Mouse (Mus musculus): Measurements from ENCODE around the gene Heyl. TPM values are rescaled to one million over a fixed set of nuclear protein-coding genes. Genes with fewer than 3 reads are reported as not detected.

Heyl gene
- polyA plus RNA-seq, 1 experiment: not detected

- Histone ChIP-seq H3K27me3 (ENCODE audit: control insufficient read depth, insufficient read depth, low read length, poor library complexity, severe bottlenecking) (no peaks in the 10 kb centered on the region), H3K36me3 (ENCODE audit: control insufficient read depth, insufficient read depth, low read length, poor library complexity, severe bottlenecking) (no peaks in the 10 kb centered on the region), H3K27ac (ENCODE audit: insufficient read depth, low read length) (no peak overlapping the region), H3K9me3 (replicated peaks; ENCODE audit: control insufficient read depth, insufficient read depth, low read length, poor library complexity, severe bottlenecking) (no peaks in the 10 kb centered on the region), H3K4me3 (ENCODE audit: low read depth, low read length) (no peak overlapping the region), H3K4me1 (ENCODE audit: control insufficient read depth, insufficient read depth, low read length) (no peaks in the 10 kb centered on the region), H3K9ac (ENCODE audit: low read depth, poor library complexity, severe bottlenecking) (no peak overlapping the region)
- no peak for TF ChIP-seq POLR2A (IDR thresholded peaks at IDR 0.05; ENCODE audit: insufficient read depth, low read length)
- TF ChIP-seq CTCF (IDR thresholded peaks at IDR 0.05; ENCODE audit: low read depth, low read length): no peak
- no peak for TF ChIP-seq EP300 (IDR thresholded peaks at IDR 0.05; ENCODE audit: insufficient read depth, low read depth, low read length)
Observed at GRCm38 (mm10) chr4:123247147-123247880, 14.0 kb downstream of the Heyl start.

DNA sequence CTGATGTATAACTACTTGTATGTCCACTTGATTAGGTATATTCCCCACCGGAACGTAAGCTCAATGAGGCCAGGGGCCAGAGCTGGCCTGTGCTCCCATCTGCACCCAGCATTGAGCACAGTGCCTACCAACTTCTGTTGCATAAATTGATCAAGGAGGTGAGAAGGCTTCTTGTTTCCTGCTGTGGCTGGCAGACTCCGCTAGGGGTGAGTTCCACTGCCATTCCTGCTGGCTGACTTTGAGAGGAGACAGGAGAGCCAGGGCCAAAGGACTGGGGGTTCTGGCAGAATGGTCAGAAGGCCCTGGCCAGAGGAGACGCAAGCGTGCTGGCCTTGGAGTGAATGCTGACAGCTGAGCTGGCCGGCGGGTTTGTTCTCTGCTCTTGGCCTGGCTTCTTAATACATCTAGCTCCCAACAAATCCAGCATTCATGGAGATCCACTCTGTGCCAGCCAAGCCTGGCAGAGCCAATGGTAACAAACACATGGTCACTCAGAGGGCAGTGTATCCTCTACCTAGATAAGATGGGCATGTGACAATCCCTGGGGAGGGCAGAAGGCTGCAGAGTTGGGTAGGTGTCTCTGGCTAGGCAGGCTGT is 15.7 kb downstream of the Heyl start:
- Histone ChIP-seq H3K27ac (ENCODE audit: insufficient read depth, low read length) (no peak overlapping the region), H3K27me3 (ENCODE audit: control insufficient read depth, insufficient read depth, low read length, poor library complexity, severe bottlenecking) (no peaks in the 10 kb centered on the region), H3K9me3 (replicated peaks; ENCODE audit: control insufficient read depth, insufficient read depth, low read length, poor library complexity, severe bottlenecking) (no peaks in the 10 kb centered on the region), H3K36me3 (ENCODE audit: control insufficient read depth, insufficient read depth, low read length, poor library complexity, severe bottlenecking) (no peaks in the 10 kb centered on the region), H3K9ac (ENCODE audit: low read depth, poor library complexity, severe bottlenecking) (no peak overlapping the region), H3K4me3 (ENCODE audit: low read depth, low read length) (no peak overlapping the region), H3K4me1 (ENCODE audit: control insufficient read depth, insufficient read depth, low read length) (no peaks in the 10 kb centered on the region)
- no peak for TF ChIP-seq POLR2A (IDR thresholded peaks at IDR 0.05; ENCODE audit: insufficient read depth, low read length)
- TF ChIP-seq CTCF (IDR thresholded peaks at IDR 0.05; ENCODE audit: low read depth, low read length): no peak
- no peak for TF ChIP-seq EP300 (IDR thresholded peaks at IDR 0.05; ENCODE audit: insufficient read depth, low read depth, low read length)

DNA sequence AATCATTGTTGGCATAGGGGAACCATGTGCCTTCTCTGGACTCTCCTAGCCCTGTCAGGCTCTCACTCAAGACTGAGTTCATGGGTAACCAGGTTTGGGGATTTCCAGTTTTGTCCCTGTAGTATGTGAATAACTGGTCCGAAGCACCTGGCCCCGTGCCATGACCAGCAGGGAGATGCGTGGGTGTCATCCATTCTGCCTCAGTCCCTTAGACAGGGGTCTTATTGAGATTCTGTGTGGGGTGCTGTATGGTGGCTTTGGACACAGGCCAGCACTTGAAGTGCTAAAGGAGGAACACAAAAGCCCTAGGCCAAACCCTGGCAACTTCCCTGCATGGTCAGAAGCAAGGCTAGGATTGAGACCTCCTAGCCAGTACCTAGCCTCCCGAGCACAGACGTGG is 18.9 kb downstream of the Heyl start:
- Histone ChIP-seq H3K27me3 (ENCODE audit: control insufficient read depth, insufficient read depth, low read length, poor library complexity, severe bottlenecking) (no peaks in the 10 kb centered on the region), H3K4me1 (ENCODE audit: control insufficient read depth, insufficient read depth, low read length) (no peaks in the 10 kb centered on the region), H3K9me3 (replicated peaks; ENCODE audit: control insufficient read depth, insufficient read depth, low read length, poor library complexity, severe bottlenecking) (no peaks in the 10 kb centered on the region), H3K36me3 (ENCODE audit: control insufficient read depth, insufficient read depth, low read length, poor library complexity, severe bottlenecking) (no peaks in the 10 kb centered on the region), H3K9ac (ENCODE audit: low read depth, poor library complexity, severe bottlenecking) (no peak overlapping the region), H3K4me3 (ENCODE audit: low read depth, low read length) (no peak overlapping the region), H3K27ac (ENCODE audit: insufficient read depth, low read length) (no peak overlapping the region)
- TF ChIP-seq POLR2A (IDR thresholded peaks at IDR 0.05; ENCODE audit: insufficient read depth, low read length) (no peak), EP300 (IDR thresholded peaks at IDR 0.05; ENCODE audit: insufficient read depth, low read depth, low read length) (no peak), CTCF (IDR thresholded peaks at IDR 0.05; ENCODE audit: low read depth, low read length) (no peak)

GRCm38 (mm10) chr4:123254617-123255016 is 21.3 kb downstream of the Heyl start:
- Histone ChIP-seq H3K9ac (ENCODE audit: low read depth, poor library complexity, severe bottlenecking) (no peak overlapping the region), H3K36me3 (ENCODE audit: control insufficient read depth, insufficient read depth, low read length, poor library complexity, severe bottlenecking) (no peaks in the 10 kb centered on the region), H3K27ac (ENCODE audit: insufficient read depth, low read length) (no peak overlapping the region), H3K4me1 (ENCODE audit: control insufficient read depth, insufficient read depth, low read length) (no peaks in the 10 kb centered on the region), H3K27me3 (ENCODE audit: control insufficient read depth, insufficient read depth, low read length, poor library complexity, severe bottlenecking) (no peaks in the 10 kb centered on the region), H3K9me3 (replicated peaks; ENCODE audit: control insufficient read depth, insufficient read depth, low read length, poor library complexity, severe bottlenecking) (no peaks in the 10 kb centered on the region), H3K4me3 (ENCODE audit: low read depth, low read length) (no peak overlapping the region)
- TF ChIP-seq POLR2A (IDR thresholded peaks at IDR 0.05; ENCODE audit: insufficient read depth, low read length) (no peak), EP300 (IDR thresholded peaks at IDR 0.05; ENCODE audit: insufficient read depth, low read depth, low read length) (no peak), CTCF (IDR thresholded peaks at IDR 0.05; ENCODE audit: low read depth, low read length) (peak; percentile 7)

GRCm38 (mm10) chr4:123260071-123260746 is 26.9 kb downstream of the Heyl start:
- Histone ChIP-seq H3K4me3 (ENCODE audit: low read depth, low read length) (no peak overlapping the region), H3K27ac (ENCODE audit: insufficient read depth, low read length) (no peak overlapping the region), H3K9me3 (replicated peaks; ENCODE audit: control insufficient read depth, insufficient read depth, low read length, poor library complexity, severe bottlenecking) (no peaks in the 10 kb centered on the region), H3K9ac (ENCODE audit: low read depth, poor library complexity, severe bottlenecking) (no peak overlapping the region), H3K4me1 (ENCODE audit: control insufficient read depth, insufficient read depth, low read length) (no peaks in the 10 kb centered on the region), H3K36me3 (ENCODE audit: control insufficient read depth, insufficient read depth, low read length, poor library complexity, severe bottlenecking) (no peaks in the 10 kb centered on the region), H3K27me3 (ENCODE audit: control insufficient read depth, insufficient read depth, low read length, poor library complexity, severe bottlenecking) (no peaks in the 10 kb centered on the region)
- TF ChIP-seq POLR2A (IDR thresholded peaks at IDR 0.05; ENCODE audit: insufficient read depth, low read length) (no peak), CTCF (IDR thresholded peaks at IDR 0.05; ENCODE audit: low read depth, low read length) (no peak), EP300 (IDR thresholded peaks at IDR 0.05; ENCODE audit: insufficient read depth, low read depth, low read length) (no peak)
